Mouse (Mus musculus): ENCODE measurements around the gene Ccr8. TPM values are rescaled to one million over a fixed set of nuclear protein-coding genes. Genes with fewer than 3 reads are reported as not detected.

Ccr8 gene
- 0.11 TPM in 1 of 2 replicates, not detected in the other for polyA plus RNA-seq (2015; fragmentation: Nextera tagmentation; extraction: Ambion mirVana)

GRCm38 (mm10) chr9:120091696-120092238, at the start of gene Ccr8:
Ccr8 (plus strand) TSS chr9:120092114.

GRCm38 (mm10) chr9:120069779-120070178, 22.1 kb upstream of the Ccr8 start, which contains the start of gene Cx3cr1:
Cx3cr1 (minus strand) TSS chr9:120069879.

GRCm38 (mm10) chr9:120110211-120111018, 18.5 kb downstream of the Ccr8 start, which contains the start of gene Slc25a38:
Slc25a38 (plus strand) TSS chr9:120110374.

GRCm38 (mm10) chr9:120127538-120128251, 35.8 kb downstream of the Ccr8 start, which contains the start of gene Rpsa:
Rpsa (plus strand) TSS chr9:120127689.

Other genes starting within 250 kb of the Ccr8 start
- gene Wdr48, start 197.2 kb upstream of the Ccr8 start, polyA plus RNA-seq (2015; fragmentation: Nextera tagmentation; extraction: Ambion mirVana) = 24.1 and 28.8 TPM in 2 replicates
- gene Gorasp1, start 154.5 kb upstream of the Ccr8 start, polyA plus RNA-seq (2015; fragmentation: Nextera tagmentation; extraction: Ambion mirVana) = 14.1 and 22.8 TPM in 2 replicates
- 0.06 and 0.15 TPM in 2 replicates for gene Ttc21a, start 154.5 kb upstream of the Ccr8 start, polyA plus RNA-seq (2015; fragmentation: Nextera tagmentation; extraction: Ambion mirVana)
- gene Csrnp1, start 107.5 kb upstream of the Ccr8 start, polyA plus RNA-seq (2015; fragmentation: Nextera tagmentation; extraction: Ambion mirVana) = 5.6 and 6.1 TPM in 2 replicates
- 0.09 and 0.35 TPM in 2 replicates for gene Xirp1, start 68.5 kb upstream of the Ccr8 start, polyA plus RNA-seq (2015; fragmentation: Nextera tagmentation; extraction: Ambion mirVana)
- 8.9 and 9.1 TPM in 2 replicates for gene Cx3cr1, start 22.2 kb upstream of the Ccr8 start, polyA plus RNA-seq (2015; fragmentation: Nextera tagmentation; extraction: Ambion mirVana)
- gene Slc25a38, start 18.3 kb downstream of the Ccr8 start, polyA plus RNA-seq (2015; fragmentation: Nextera tagmentation; extraction: Ambion mirVana) = 21.4 and 29.7 TPM in 2 replicates
- 921 and 1,056 TPM in 2 replicates for gene Rpsa, start 35.6 kb downstream of the Ccr8 start, polyA plus RNA-seq (2015; fragmentation: Nextera tagmentation; extraction: Ambion mirVana)
- 0.12 and 0.14 TPM in 2 replicates for gene Mobp, start 57.6 kb downstream of the Ccr8 start, polyA plus RNA-seq (2015; fragmentation: Nextera tagmentation; extraction: Ambion mirVana)
- gene Myrip, start 209.4 kb downstream of the Ccr8 start, polyA plus RNA-seq (2015; fragmentation: Nextera tagmentation; extraction: Ambion mirVana) = 1.6 and 4.4 TPM in 2 replicates

Data from adrenal gland, postnatal 0 days (tissue).